Mouse (Mus musculus): ENCODE data around the gene A830018L16Rik. TPM values are rescaled to one million over a fixed set of nuclear protein-coding genes. Genes with fewer than 3 reads are reported as not detected.
A peak's percentile ranks its signal among the peaks of the same experiment; 100 is the strongest.

The A830018L16Rik gene
- total and polyA plus RNA-seq, 2 experiments from 2014 or later = 10.7 to 18.3 TPM

- no peak overlapping the region for H3K4me2 ChIP-seq (ENCODE audit: low read depth, low read length)
- H3K9me3 ChIP-seq (ENCODE audit: low read length) = no peaks in the 10 kb centered on the region
- 90% methylated on average over 3 of the region's 3 CpGs for WGBS
- DNase-seq (ENCODE audit: low spot score) = no peak
- TF ChIP-seq CTCF (IDR thresholded peaks at IDR 0.05; ENCODE audit: low read depth) = no peak
- no peaks in the 10 kb centered on the region for H3K27me3 ChIP-seq (ENCODE audit: insufficient read depth, low read length)
- no peak overlapping the region for H3K4me3 ChIP-seq (ENCODE audit: low read length)
- H3K36me3 ChIP-seq (ENCODE audit: insufficient read depth, low read length) = no peaks in the 10 kb centered on the region
- no peaks in the 10 kb centered on the region for H3K4me1 ChIP-seq (ENCODE audit: insufficient read depth, low read length)
- H3K27ac ChIP-seq = no peak overlapping the region
- ATAC-seq = no peak
- H3K9ac ChIP-seq (replicated peaks; ENCODE audit: low read length) = no peak overlapping the region
Observed at GRCm38 (mm10) chr1:11406026-11406425, 7.9 kb upstream of the A830018L16Rik start.

GRCm38 (mm10) chr1:11414560-11414959 is 655 bp downstream of the A830018L16Rik start:
- H3K4me1 ChIP-seq (ENCODE audit: insufficient read depth, low read length) = no peaks in the 10 kb centered on the region
- H3K4me3 ChIP-seq (ENCODE audit: low read length) = peak overlapping the region; percentile 57
- H3K9me3 ChIP-seq (ENCODE audit: low read length) = no peaks in the 10 kb centered on the region
- no peaks in the 10 kb centered on the region for H3K36me3 ChIP-seq (ENCODE audit: insufficient read depth, low read length)
- peak; percentile 45 for ATAC-seq
- 3% methylated on average over 9 of the region's 9 CpGs for WGBS
- H3K4me2 ChIP-seq (ENCODE audit: low read depth, low read length) = peak overlapping the region; percentile 60
- DNase-seq (ENCODE audit: low spot score) = peak; percentile 37
- peak overlapping the region; percentile 28; the same call in 1 of the 2 replicates for H3K27ac ChIP-seq
- no peak for TF ChIP-seq CTCF (IDR thresholded peaks at IDR 0.05; ENCODE audit: low read depth)
- no peaks in the 10 kb centered on the region for H3K27me3 ChIP-seq (ENCODE audit: insufficient read depth, low read length)
- peak overlapping the region; percentile 35 for H3K9ac ChIP-seq (replicated peaks; ENCODE audit: low read length)

GRCm38 (mm10) chr1:11427310-11427709 is 13.4 kb downstream of the A830018L16Rik start:
- WGBS = 76% methylated on average over 1 of the region's 1 CpGs
- Histone ChIP-seq H3K4me3 (ENCODE audit: low read length) (no peak overlapping the region), H3K27me3 (ENCODE audit: insufficient read depth, low read length) (no peaks in the 10 kb centered on the region), H3K9me3 (ENCODE audit: low read length) (no peaks in the 10 kb centered on the region), H3K9ac (replicated peaks; ENCODE audit: low read length) (no peak overlapping the region), H3K27ac (no peak overlapping the region), H3K4me1 (ENCODE audit: insufficient read depth, low read length) (no peaks in the 10 kb centered on the region), H3K36me3 (ENCODE audit: insufficient read depth, low read length) (no peaks in the 10 kb centered on the region), H3K4me2 (ENCODE audit: low read depth, low read length) (no peak overlapping the region)
- DNase-seq (ENCODE audit: low spot score) (no peak), ATAC-seq (no peak)
- TF ChIP-seq CTCF (IDR thresholded peaks at IDR 0.05; ENCODE audit: low read depth) = no peak

- Histone ChIP-seq H3K4me1 (ENCODE audit: insufficient read depth, low read length) (no peaks in the 10 kb centered on the region), H3K27ac (no peak overlapping the region), H3K4me2 (ENCODE audit: low read depth, low read length) (no peak overlapping the region), H3K9ac (replicated peaks; ENCODE audit: low read length) (no peak overlapping the region), H3K36me3 (ENCODE audit: insufficient read depth, low read length) (no peaks in the 10 kb centered on the region), H3K9me3 (ENCODE audit: low read length) (no peaks in the 10 kb centered on the region), H3K4me3 (ENCODE audit: low read length) (no peak overlapping the region), H3K27me3 (ENCODE audit: insufficient read depth, low read length) (no peaks in the 10 kb centered on the region)
- ATAC-seq (peak; percentile 94), DNase-seq (ENCODE audit: low spot score) (peak; percentile 80)
- TF ChIP-seq CTCF (IDR thresholded peaks at IDR 0.05; ENCODE audit: low read depth) = no peak
- WGBS = 41% methylated on average over 1 of the region's 1 CpGs
Observed at GRCm38 (mm10) chr1:11458353-11458752, 44.4 kb downstream of the A830018L16Rik start.

GRCm38 (mm10) chr1:11466325-11466724 is 52.4 kb downstream of the A830018L16Rik start:
- Histone ChIP-seq H3K9me3 (ENCODE audit: low read length) (no peaks in the 10 kb centered on the region), H3K27me3 (ENCODE audit: insufficient read depth, low read length) (no peaks in the 10 kb centered on the region), H3K4me2 (ENCODE audit: low read depth, low read length) (no peak overlapping the region), H3K4me3 (ENCODE audit: low read length) (no peak overlapping the region), H3K4me1 (ENCODE audit: insufficient read depth, low read length) (no peaks in the 10 kb centered on the region), H3K27ac (no peak overlapping the region), H3K9ac (replicated peaks; ENCODE audit: low read length) (no peak overlapping the region), H3K36me3 (ENCODE audit: insufficient read depth, low read length) (no peaks in the 10 kb centered on the region)
- ATAC-seq (no peak), DNase-seq (ENCODE audit: low spot score) (peak; percentile 38)
- TF ChIP-seq CTCF (IDR thresholded peaks at IDR 0.05; ENCODE audit: low read depth) = peak; percentile 65
- WGBS = 56% methylated on average over 1 of the region's 1 CpGs

- Histone ChIP-seq H3K4me1 (ENCODE audit: insufficient read depth, low read length) (no peaks in the 10 kb centered on the region), H3K9ac (replicated peaks; ENCODE audit: low read length) (no peak overlapping the region), H3K27ac (no peak overlapping the region), H3K4me3 (ENCODE audit: low read length) (no peak overlapping the region), H3K36me3 (ENCODE audit: insufficient read depth, low read length) (no peaks in the 10 kb centered on the region), H3K27me3 (ENCODE audit: insufficient read depth, low read length) (no peaks in the 10 kb centered on the region), H3K4me2 (ENCODE audit: low read depth, low read length) (no peak overlapping the region), H3K9me3 (ENCODE audit: low read length) (no peaks in the 10 kb centered on the region)
- ATAC-seq (no peak), DNase-seq (ENCODE audit: low spot score) (no peak)
- no peak for TF ChIP-seq CTCF (IDR thresholded peaks at IDR 0.05; ENCODE audit: low read depth)
- WGBS = 62% methylated on average over 5 of the region's 5 CpGs
Observed at GRCm38 (mm10) chr1:11467065-11467643, 53.2 kb downstream of the A830018L16Rik start.

GRCm38 (mm10) chr1:11492936-11493335 is 79.0 kb downstream of the A830018L16Rik start:
- WGBS = 77% methylated on average over 2 of the region's 2 CpGs
- H3K4me1 ChIP-seq (ENCODE audit: insufficient read depth, low read length) = no peaks in the 10 kb centered on the region
- no peak overlapping the region for H3K9ac ChIP-seq (replicated peaks; ENCODE audit: low read length)
- no peaks in the 10 kb centered on the region for H3K36me3 ChIP-seq (ENCODE audit: insufficient read depth, low read length)
- TF ChIP-seq CTCF (IDR thresholded peaks at IDR 0.05; ENCODE audit: low read depth) = no peak
- H3K9me3 ChIP-seq (ENCODE audit: low read length) = no peaks in the 10 kb centered on the region
- DNase-seq (ENCODE audit: low spot score) = no peak
- H3K4me3 ChIP-seq (ENCODE audit: low read length) = no peak overlapping the region
- no peaks in the 10 kb centered on the region for H3K27me3 ChIP-seq (ENCODE audit: insufficient read depth, low read length)
- no peak for ATAC-seq
- no peak overlapping the region for H3K27ac ChIP-seq
- no peak overlapping the region for H3K4me2 ChIP-seq (ENCODE audit: low read depth, low read length)
